Mouse (Mus musculus): ENCODE results near the gene Apbb2. TPM values are rescaled to one million over a fixed set of nuclear protein-coding genes. Genes with fewer than 3 reads are reported as not detected.

Apbb2 gene
- polyA plus RNA-seq, 1 experiment = 0.34 TPM

DNA sequence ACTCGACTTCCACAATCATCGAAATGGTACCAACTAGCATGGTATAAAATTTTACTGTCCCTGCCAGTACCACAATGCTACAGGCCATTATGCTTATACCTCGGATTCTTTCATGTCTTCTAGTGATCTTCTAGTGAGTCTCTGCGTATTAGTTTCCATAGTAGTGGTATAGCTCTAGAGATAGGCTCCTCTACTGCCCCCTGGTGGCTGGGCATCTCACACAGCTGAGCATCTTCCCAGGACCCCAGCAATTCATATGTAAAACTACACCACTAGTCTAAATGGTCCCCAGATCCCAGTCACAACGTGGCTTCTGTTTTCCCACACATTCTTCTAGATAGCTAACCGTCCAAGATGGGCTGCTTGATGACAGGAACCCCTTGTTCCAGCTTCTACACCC lies 299.2 kb downstream of the Apbb2 start:
- peaks cover 7% of the 10 kb centered on the region for H3K36me3 ChIP-seq (replicated peaks; ENCODE audit: low read length)
- peaks cover 85% of the 10 kb centered on the region for H3K4me1 ChIP-seq
- no peaks in the 10 kb centered on the region for H3K27me3 ChIP-seq (replicated peaks)
- TF ChIP-seq GATA1 (IDR thresholded peaks at IDR 0.05; ENCODE audit: borderline replicate concordance, low read length) (no peak), FLI1 (IDR thresholded peaks at IDR 0.05; ENCODE audit: low read length) (no peak)
- H3K4me3 ChIP-seq (replicated peaks) = no peak overlapping the region
- H3K9me3 ChIP-seq = no peaks in the 10 kb centered on the region

DNA sequence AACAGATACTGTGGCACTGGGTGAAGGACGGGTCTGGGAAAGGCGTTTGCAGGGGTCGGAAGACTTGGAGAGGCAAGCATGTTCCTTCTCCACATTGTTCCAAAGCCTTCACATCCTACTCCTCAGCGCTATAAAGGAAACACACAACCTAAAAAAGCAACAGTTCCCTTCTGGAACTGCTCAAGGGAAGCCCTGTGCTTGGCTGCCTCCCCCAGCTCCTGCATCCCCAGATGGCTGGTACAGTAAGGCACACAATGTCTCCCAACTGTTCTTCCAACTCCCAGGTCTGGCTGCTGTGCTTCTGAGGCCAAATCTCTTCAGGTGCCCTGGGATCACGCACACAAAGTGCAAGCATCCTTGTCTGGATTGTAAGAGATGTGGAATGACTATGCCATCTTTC lies 302.8 kb downstream of the Apbb2 start:
- H3K27me3 ChIP-seq (replicated peaks) = no peaks in the 10 kb centered on the region
- H3K4me3 ChIP-seq (replicated peaks) = no peak overlapping the region
- no peaks in the 10 kb centered on the region for H3K9me3 ChIP-seq
- TF ChIP-seq FLI1 (IDR thresholded peaks at IDR 0.05; ENCODE audit: low read length) (no peak), GATA1 (IDR thresholded peaks at IDR 0.05; ENCODE audit: borderline replicate concordance, low read length) (no peak)
- H3K4me1 ChIP-seq = peaks cover 79% of the 10 kb centered on the region
- H3K36me3 ChIP-seq (replicated peaks; ENCODE audit: low read length) = peaks cover 28% of the 10 kb centered on the region

- Histone ChIP-seq H3K36me3 (replicated peaks; ENCODE audit: low read length) (peaks cover 69% of the 10 kb centered on the region), H3K4me3 (replicated peaks) (no peak overlapping the region), H3K4me1 (peaks cover 39% of the 10 kb centered on the region), H3K9me3 (no peaks in the 10 kb centered on the region), H3K27me3 (replicated peaks) (peaks cover 3% of the 10 kb centered on the region)
- TF ChIP-seq GATA1 (IDR thresholded peaks at IDR 0.05; ENCODE audit: borderline replicate concordance, low read length) = no peak
- no peak for TF ChIP-seq FLI1 (IDR thresholded peaks at IDR 0.05; ENCODE audit: low read length)
These were observed 307.8 kb downstream of the Apbb2 start for GRCm38 (mm10) chr5:66310806-66311205.

DNA sequence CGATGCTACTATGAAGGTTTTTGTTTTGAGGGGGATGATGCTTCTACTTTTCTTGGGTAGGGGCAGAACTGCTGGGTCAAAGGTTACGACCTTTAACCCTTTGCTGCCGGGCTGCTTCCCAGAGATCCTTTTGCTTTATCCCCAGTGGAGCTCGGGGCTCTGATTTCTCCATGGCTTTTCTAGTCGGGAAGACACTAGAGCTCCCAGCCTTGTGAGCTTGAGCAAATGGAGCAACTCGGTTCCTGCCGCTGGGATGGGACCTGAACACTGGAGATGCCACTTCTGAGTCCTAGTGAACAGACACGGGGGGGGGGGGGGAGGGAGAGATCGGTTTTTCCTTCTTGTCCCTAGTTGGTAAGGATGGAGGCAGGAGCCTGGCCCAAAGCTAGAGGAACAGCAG lies 308.3 kb downstream of the Apbb2 start:
- no peaks in the 10 kb centered on the region for H3K9me3 ChIP-seq
- peaks cover 35% of the 10 kb centered on the region for H3K4me1 ChIP-seq
- no peak for TF ChIP-seq FLI1 (IDR thresholded peaks at IDR 0.05; ENCODE audit: low read length)
- no peak for TF ChIP-seq GATA1 (IDR thresholded peaks at IDR 0.05; ENCODE audit: borderline replicate concordance, low read length)
- H3K27me3 ChIP-seq (replicated peaks) = peaks cover 3% of the 10 kb centered on the region
- H3K4me3 ChIP-seq (replicated peaks) = no peak overlapping the region
- peaks cover 74% of the 10 kb centered on the region for H3K36me3 ChIP-seq (replicated peaks; ENCODE audit: low read length)

DNA sequence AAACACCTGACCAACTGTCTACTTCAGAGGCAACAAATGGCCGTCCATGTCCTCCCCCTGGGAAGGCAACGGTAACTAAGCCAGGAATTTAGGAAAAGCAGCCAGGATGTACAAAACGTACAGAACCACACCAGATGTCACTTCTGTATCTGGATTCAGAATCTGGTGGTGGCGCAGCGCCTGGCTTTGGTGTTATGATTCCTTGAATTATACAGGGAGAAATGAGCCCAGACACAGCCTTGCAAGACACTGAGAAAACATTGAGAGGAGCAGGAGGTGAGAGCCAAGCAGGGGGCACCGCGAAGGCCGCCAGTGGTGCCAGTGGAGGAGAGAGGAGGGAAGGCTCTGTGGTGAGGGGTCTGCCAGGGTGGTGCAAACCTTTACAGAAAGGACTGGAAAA lies 313.1 kb downstream of the Apbb2 start:
- H3K36me3 ChIP-seq (replicated peaks; ENCODE audit: low read length) = peaks cover 82% of the 10 kb centered on the region
- H3K27me3 ChIP-seq (replicated peaks) = peaks cover 3% of the 10 kb centered on the region
- no peak for TF ChIP-seq GATA1 (IDR thresholded peaks at IDR 0.05; ENCODE audit: borderline replicate concordance, low read length)
- TF ChIP-seq FLI1 (IDR thresholded peaks at IDR 0.05; ENCODE audit: low read length) = no peak
- H3K4me1 ChIP-seq = peaks cover 4% of the 10 kb centered on the region; the same call in 1 of the 2 replicates
- no peaks in the 10 kb centered on the region for H3K9me3 ChIP-seq
- H3K4me3 ChIP-seq (replicated peaks) = no peak overlapping the region

DNA sequence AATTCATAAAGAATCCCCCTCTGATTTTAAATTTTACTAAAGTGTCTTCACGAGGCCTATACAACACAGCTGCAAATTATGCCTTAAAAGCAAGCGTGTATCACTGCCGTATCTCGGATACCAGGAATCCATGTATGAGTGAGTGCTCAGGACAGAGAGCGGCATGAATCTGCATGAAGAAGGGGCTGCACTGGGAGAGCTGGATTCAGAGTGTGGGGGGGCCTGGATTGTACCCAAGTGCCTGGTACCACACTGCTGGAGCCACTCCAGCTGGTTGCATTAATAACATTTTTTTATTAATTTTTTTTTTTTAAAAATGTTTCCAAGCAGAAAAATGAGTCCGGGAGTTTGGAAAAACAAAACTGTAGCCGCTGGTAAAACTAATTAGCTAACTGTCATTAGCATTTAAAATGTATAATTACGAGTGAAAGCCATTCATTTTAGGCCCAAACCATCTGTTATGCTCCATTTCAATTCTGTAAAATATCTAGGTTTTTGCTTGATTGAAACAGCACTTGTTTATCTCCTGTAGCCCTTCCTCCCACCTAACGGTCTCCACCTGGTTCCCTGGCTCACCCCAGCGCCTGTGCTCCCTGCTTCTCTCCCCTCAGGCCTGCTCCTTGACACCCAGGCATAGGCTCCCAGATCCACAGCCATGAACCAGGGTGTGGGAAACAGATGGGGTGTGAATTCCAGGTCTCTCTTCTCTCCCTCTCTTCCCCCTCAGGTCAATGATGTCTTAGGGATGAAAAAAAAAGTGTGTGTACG lies 314.1 kb downstream of the Apbb2 start:
- peaks cover 4% of the 10 kb centered on the region; the same call in 1 of the 2 replicates for H3K4me1 ChIP-seq
- peaks cover 3% of the 10 kb centered on the region for H3K27me3 ChIP-seq (replicated peaks)
- peaks cover 74% of the 10 kb centered on the region for H3K36me3 ChIP-seq (replicated peaks; ENCODE audit: low read length)
- TF ChIP-seq GATA1 (IDR thresholded peaks at IDR 0.05; ENCODE audit: borderline replicate concordance, low read length) (no peak), FLI1 (IDR thresholded peaks at IDR 0.05; ENCODE audit: low read length) (no peak)
- no peaks in the 10 kb centered on the region for H3K9me3 ChIP-seq
- no peak overlapping the region for H3K4me3 ChIP-seq (replicated peaks)

GRCm38 (mm10) chr5:66302873-66303272 lies 315.7 kb downstream of the Apbb2 start:
- H3K4me1 ChIP-seq = peaks cover 4% of the 10 kb centered on the region; the same call in 1 of the 2 replicates
- H3K36me3 ChIP-seq (replicated peaks; ENCODE audit: low read length) = peaks cover 58% of the 10 kb centered on the region
- no peak overlapping the region for H3K4me3 ChIP-seq (replicated peaks)
- TF ChIP-seq GATA1 (IDR thresholded peaks at IDR 0.05; ENCODE audit: borderline replicate concordance, low read length) = no peak
- TF ChIP-seq FLI1 (IDR thresholded peaks at IDR 0.05; ENCODE audit: low read length) = no peak
- H3K9me3 ChIP-seq = no peaks in the 10 kb centered on the region
- peaks cover 3% of the 10 kb centered on the region for H3K27me3 ChIP-seq (replicated peaks)

- Histone ChIP-seq H3K27me3 (replicated peaks) (no peaks in the 10 kb centered on the region), H3K4me3 (replicated peaks) (no peak overlapping the region), H3K4me1 (peaks cover 4% of the 10 kb centered on the region; the same call in 1 of the 2 replicates), H3K36me3 (replicated peaks; ENCODE audit: low read length) (peaks cover 52% of the 10 kb centered on the region), H3K9me3 (no peaks in the 10 kb centered on the region)
- TF ChIP-seq GATA1 (IDR thresholded peaks at IDR 0.05; ENCODE audit: borderline replicate concordance, low read length) (no peak), FLI1 (IDR thresholded peaks at IDR 0.05; ENCODE audit: low read length) (no peak)
These were observed 316.3 kb downstream of the Apbb2 start for GRCm38 (mm10) chr5:66302085-66302815.

GRCm38 (mm10) chr5:66300576-66300975 lies 318.0 kb downstream of the Apbb2 start:
- Histone ChIP-seq H3K4me3 (replicated peaks) (no peak overlapping the region), H3K9me3 (peaks cover 7% of the 10 kb centered on the region), H3K36me3 (replicated peaks; ENCODE audit: low read length) (peaks cover 37% of the 10 kb centered on the region), H3K27me3 (replicated peaks) (no peaks in the 10 kb centered on the region), H3K4me1 (peaks cover 4% of the 10 kb centered on the region; the same call in 1 of the 2 replicates)
- no peak for TF ChIP-seq FLI1 (IDR thresholded peaks at IDR 0.05; ENCODE audit: low read length)
- no peak for TF ChIP-seq GATA1 (IDR thresholded peaks at IDR 0.05; ENCODE audit: borderline replicate concordance, low read length)

DNA sequence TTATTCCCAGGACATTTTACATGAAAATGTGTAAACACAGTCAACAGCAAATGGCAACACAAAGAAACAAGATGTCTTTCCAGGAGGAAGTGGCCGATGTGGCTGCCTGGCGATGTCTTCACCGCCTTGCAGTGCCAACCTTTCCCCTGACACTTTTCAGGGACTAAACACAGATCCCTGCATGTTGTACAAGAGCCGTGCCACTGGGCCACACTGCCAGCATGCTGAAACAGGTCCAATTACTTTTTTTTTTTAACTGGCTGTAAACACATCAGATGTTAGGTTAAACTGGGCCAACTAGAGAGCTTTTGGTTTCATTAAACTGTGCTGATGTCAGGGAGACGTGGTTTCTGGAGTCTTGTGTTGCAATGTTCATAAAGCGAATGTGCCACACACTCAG lies 319.7 kb downstream of the Apbb2 start:
- Histone ChIP-seq H3K36me3 (replicated peaks; ENCODE audit: low read length) (peaks cover 24% of the 10 kb centered on the region), H3K9me3 (peaks cover 7% of the 10 kb centered on the region), H3K27me3 (replicated peaks) (no peaks in the 10 kb centered on the region), H3K4me3 (replicated peaks) (no peak overlapping the region), H3K4me1 (peaks cover 16% of the 10 kb centered on the region)
- TF ChIP-seq GATA1 (IDR thresholded peaks at IDR 0.05; ENCODE audit: borderline replicate concordance, low read length) = no peak
- no peak for TF ChIP-seq FLI1 (IDR thresholded peaks at IDR 0.05; ENCODE audit: low read length)
